Mouse (Mus musculus): ENCODE data around the gene Gas7.

The Gas7 gene

GRCm38 (mm10) chr11:67454874-67455526 lies at the start of gene Gas7:
TSS of gene Gas7 (plus strand) at chr11:67455437.
- peak in 1 of 2 experiments; percentile 25 for DNase-seq (ENCODE audit: low spot score in 2 of 2)

- peak; percentile 22 to 26 for DNase-seq (ENCODE audit: low spot score in 2 of 2)
Observed at GRCm38 (mm10) chr11:67414346-67414940, 40.8 kb upstream of the Gas7 start.

GRCm38 (mm10) chr11:67423575-67423974 lies 31.7 kb upstream of the Gas7 start:
- no peak for DNase-seq (ENCODE audit: low spot score in 2 of 2)

- peak; percentile 44 to 55 for DNase-seq (ENCODE audit: low spot score in 2 of 2)
Observed at GRCm38 (mm10) chr11:67428196-67428595, 27.0 kb upstream of the Gas7 start.

- no peak for DNase-seq (ENCODE audit: low spot score in 2 of 2)
Observed at GRCm38 (mm10) chr11:67429836-67430235, 25.4 kb upstream of the Gas7 start.

GRCm38 (mm10) chr11:67431116-67431645 lies 24.1 kb upstream of the Gas7 start:
- no peak for DNase-seq (ENCODE audit: low spot score in 2 of 2)

GRCm38 (mm10) chr11:67431864-67432263 lies 23.4 kb upstream of the Gas7 start:
- no peak for DNase-seq (ENCODE audit: low spot score in 2 of 2)

GRCm38 (mm10) chr11:67433763-67434162 lies 21.5 kb upstream of the Gas7 start:
- DNase-seq (ENCODE audit: low spot score in 2 of 2) = no peak

GRCm38 (mm10) chr11:67438746-67439145 lies 16.5 kb upstream of the Gas7 start:
- DNase-seq (ENCODE audit: low spot score in 2 of 2) = no peak

GRCm38 (mm10) chr11:67445058-67445825 lies 10.0 kb upstream of the Gas7 start:
- DNase-seq (ENCODE audit: low spot score in 2 of 2) = no peak

GRCm38 (mm10) chr11:67451525-67451924 lies 3.7 kb upstream of the Gas7 start:
- no peak for DNase-seq (ENCODE audit: low spot score in 2 of 2)

GRCm38 (mm10) chr11:67455527-67455981 lies 317 bp downstream of the Gas7 start:
- DNase-seq (ENCODE audit: low spot score in 2 of 2) = no peak

- DNase-seq (ENCODE audit: low spot score in 2 of 2) = no peak
Observed at GRCm38 (mm10) chr11:67456029-67456428, 792 bp downstream of the Gas7 start.

- DNase-seq (ENCODE audit: low spot score in 2 of 2) = no peak
Observed at GRCm38 (mm10) chr11:67458171-67458570, 2.9 kb downstream of the Gas7 start.

- DNase-seq (ENCODE audit: low spot score in 2 of 2) = no peak
Observed at GRCm38 (mm10) chr11:67467132-67467531, 11.9 kb downstream of the Gas7 start.

GRCm38 (mm10) chr11:67468846-67469245 lies 13.6 kb downstream of the Gas7 start:
- no peak for DNase-seq (ENCODE audit: low spot score in 2 of 2)

GRCm38 (mm10) chr11:67474590-67474989 lies 19.4 kb downstream of the Gas7 start:
- DNase-seq (ENCODE audit: low spot score in 2 of 2) = no peak

GRCm38 (mm10) chr11:67479534-67479933 lies 24.3 kb downstream of the Gas7 start:
- no peak for DNase-seq (ENCODE audit: low spot score in 2 of 2)

- no peak for DNase-seq (ENCODE audit: low spot score in 2 of 2)
Observed at GRCm38 (mm10) chr11:67480204-67480956, 25.1 kb downstream of the Gas7 start.

GRCm38 (mm10) chr11:67481691-67482090 lies 26.5 kb downstream of the Gas7 start:
- no peak for DNase-seq (ENCODE audit: low spot score in 2 of 2)

- DNase-seq (ENCODE audit: low spot score in 2 of 2) = peak; percentile 33 to 58
Observed at GRCm38 (mm10) chr11:67482217-67482760, 27.1 kb downstream of the Gas7 start.

Measured in right cerebral cortex, adult 2 months (tissue).